Mouse (Mus musculus) G1E-ER4 (cell line): ENCODE results near the gene Slc25a45. TPM values are rescaled to one million over a fixed set of nuclear protein-coding genes. Genes with fewer than 3 reads are reported as not detected.

Experiments
- GATA1 ChIP-seq: IDR thresholded peaks from one replicate; pipeline ENCODE4 v1.8.0; 2012; ENCODE audit warnings: low read length, inconsistent platforms
- polyA plus RNA-seq: library from polyadenylated mRNA; stranded (reverse); fragments of >175 nt; gene quantifications from 2 replicates; pipeline ENCODE4 v1.2.3, GENCODE M21; 2012

The Slc25a45 gene
- polyA plus RNA-seq, 1 experiment, result 0.15 TPM

- no peak for TF ChIP-seq GATA1
Measured at GRCm38 (mm10) chr19:5838136-5838891, 39.3 kb upstream of the Slc25a45 start.

- no peak for TF ChIP-seq GATA1
Measured at GRCm38 (mm10) chr19:5838892-5839165, 38.8 kb upstream of the Slc25a45 start.

GRCm38 (mm10) chr19:5839317-5840085 is 38.1 kb upstream of the Slc25a45 start:
- TF ChIP-seq GATA1, result no peak

GRCm38 (mm10) chr19:5840086-5840889 is 37.3 kb upstream of the Slc25a45 start:
- TF ChIP-seq GATA1, result no peak

- TF ChIP-seq GATA1, result no peak
Measured at GRCm38 (mm10) chr19:5840890-5841388, 36.7 kb upstream of the Slc25a45 start.

GRCm38 (mm10) chr19:5841389-5841946 is 36.1 kb upstream of the Slc25a45 start:
- no peak for TF ChIP-seq GATA1

- no peak for TF ChIP-seq GATA1
Measured at GRCm38 (mm10) chr19:5841999-5842784, 35.4 kb upstream of the Slc25a45 start.

- TF ChIP-seq GATA1, result no peak
Measured at GRCm38 (mm10) chr19:5842785-5843730, 34.5 kb upstream of the Slc25a45 start.

- no peak for TF ChIP-seq GATA1
Measured at GRCm38 (mm10) chr19:5843781-5844691, 33.6 kb upstream of the Slc25a45 start.

GRCm38 (mm10) chr19:5844831-5845318 is 32.7 kb upstream of the Slc25a45 start:
- no peak for TF ChIP-seq GATA1

- no peak for TF ChIP-seq GATA1
Measured at GRCm38 (mm10) chr19:5845319-5846135, 32.1 kb upstream of the Slc25a45 start.

GRCm38 (mm10) chr19:5846154-5846553 is 31.5 kb upstream of the Slc25a45 start:
- TF ChIP-seq GATA1, result no peak
